Mouse (Mus musculus): Measurements from ENCODE around the gene Dvl1.

DNA sequence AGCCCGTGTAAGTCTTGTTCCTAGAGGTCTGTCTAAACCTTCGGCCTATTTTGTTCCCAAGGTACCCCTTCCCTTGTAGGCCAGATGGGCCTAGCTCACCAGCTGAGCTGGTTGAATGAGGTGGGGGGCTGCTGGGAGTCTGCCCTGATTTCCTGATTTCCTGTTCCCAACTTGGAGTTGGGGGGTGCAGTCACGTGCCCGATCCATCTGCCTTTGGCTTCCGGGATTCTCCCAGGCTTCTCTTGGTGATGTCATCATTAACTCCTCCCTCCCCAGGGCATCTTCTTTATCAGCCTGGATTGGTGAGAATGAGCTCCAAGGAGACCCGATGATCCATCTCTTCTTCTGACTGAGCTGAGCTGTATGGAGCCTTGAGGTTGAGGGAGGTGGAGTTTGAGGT, 48.0 kb downstream of the Dvl1 start:
- TF ChIP-seq ZC3H11A (IDR thresholded peaks at IDR 0.05; ENCODE audit: borderline replicate concordance, low read depth, low read length), result no peak
- TF ChIP-seq HCFC1 (IDR thresholded peaks at IDR 0.05; ENCODE audit: borderline replicate concordance, insufficient read depth, low read length), result no peak
- TF ChIP-seq MAFK (IDR thresholded peaks at IDR 0.05; ENCODE audit: insufficient read depth, low read depth, low read length), result no peak

Measured in ES-E14 (cell line).